Mouse (Mus musculus) midbrain, embryonic 12.5 days (tissue): Measurements from ENCODE around the gene Psmb1. TPM values are rescaled to one million over a fixed set of nuclear protein-coding genes. Genes with fewer than 3 reads are reported as not detected.
A peak's percentile ranks its signal among the peaks of the same experiment; 100 is the strongest.
"Not testable (repeated sequence)": the region's sequence is repeated elsewhere in the genome, so short reads cannot be mapped to it uniquely, and the experiment has no call there.

Experiments used
- ATAC-seq: fragments of 200-750 bp; cut with Nextera tagmentation; 2 replicates; pipeline ENCODE4 v1.8.0; 2017; ENCODE audit warnings: low read depth, moderate TSS enrichment, moderate library complexity; ENCODE audit not compliant: low FRiP score
- H3K27ac ChIP-seq: fragments of 300-500 bp; sonication (generic); replicated peaks from 2 replicates; pipeline ENCODE4 v1.5.1; 2016; ENCODE audit warnings: mild to moderate bottlenecking
- H3K27me3 ChIP-seq: fragments of 300-500 bp; sonication (generic); 2 replicates; pipeline ENCODE4 v1.6.1; 2016; ENCODE audit warnings: mild to moderate bottlenecking
- H3K36me3 ChIP-seq: fragments of 300-500 bp; sonication (generic); 2 replicates; pipeline ENCODE4 v1.6.1; 2016
- H3K4me1 ChIP-seq: fragments of 300-500 bp; sonication (generic); 2 replicates; pipeline ENCODE4 v1.6.1; 2016
- H3K4me2 ChIP-seq: fragments of 300-500 bp; sonication (generic); replicated peaks from 2 replicates; pipeline ENCODE4 v1.6.1; 2016; ENCODE audit warnings: mild to moderate bottlenecking, moderate library complexity
- H3K4me3 ChIP-seq: fragments of 300-500 bp; sonication (generic); 2 replicates; pipeline ENCODE4 v1.5.1; 2016; ENCODE audit warnings: mild to moderate bottlenecking
- H3K9ac ChIP-seq: fragments of 300-500 bp; sonication (generic); replicated peaks from 2 replicates; pipeline ENCODE4 v1.6.1; 2016; ENCODE audit warnings: mild to moderate bottlenecking, moderate library complexity
- H3K9me3 ChIP-seq: fragments of 300-500 bp; sonication (generic); 2 replicates; pipeline ENCODE4 v1.6.1; 2016; ENCODE audit warnings: mild to moderate bottlenecking
- WGBS: fragments of 180-500 bp; shearing (Covaris S2); methylation state at CpG from one replicate; pipeline ENCODE4 v1.1.7; 2016; 5-methylcytosine and 5-hydroxymethylcytosine counted together
- polyA plus RNA-seq: library from polyadenylated mRNA; unstranded; fragments of >200 nt; fragmentation: Nextera tagmentation; extraction: Ambion mirVana; gene quantifications from 2 replicates; pipeline ENCODE4 v1.2.1, GENCODE M21; 2016

Psmb1 gene
- polyA plus RNA-seq, 1 experiment from 2014 or later = 244 TPM

DNA sequence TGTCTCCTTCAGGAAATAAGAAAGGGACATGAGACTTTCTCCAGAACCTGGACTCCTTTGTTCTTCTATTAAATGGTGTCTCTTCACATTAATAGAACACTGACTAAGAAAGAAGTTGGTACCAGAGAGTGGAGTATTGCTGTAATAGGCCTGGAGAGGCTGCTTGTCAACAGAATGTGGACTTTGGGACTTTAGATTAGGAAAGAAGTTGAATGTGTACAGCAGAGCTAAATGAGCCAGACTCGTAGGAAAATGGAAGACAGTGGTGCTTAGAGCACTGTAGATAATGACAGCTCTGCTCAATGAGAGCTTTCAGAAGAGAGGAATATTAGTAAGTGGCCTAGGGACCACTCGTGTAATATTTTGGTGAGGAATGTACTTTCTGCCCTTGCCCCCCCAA lies 43.0 kb downstream of the Psmb1 start:
- H3K36me3 ChIP-seq = no peaks in the 10 kb centered on the region
- 91% methylated on average over 2 of the region's 2 CpGs for WGBS
- no peak overlapping the region for H3K4me2 ChIP-seq
- no peak overlapping the region for H3K27ac ChIP-seq
- H3K27me3 ChIP-seq = no peaks in the 10 kb centered on the region
- H3K9me3 ChIP-seq = no peaks in the 10 kb centered on the region
- no peaks in the 10 kb centered on the region for H3K4me1 ChIP-seq
- H3K4me3 ChIP-seq = no peak overlapping the region
- no peak for ATAC-seq
- H3K9ac ChIP-seq = no peak overlapping the region

DNA sequence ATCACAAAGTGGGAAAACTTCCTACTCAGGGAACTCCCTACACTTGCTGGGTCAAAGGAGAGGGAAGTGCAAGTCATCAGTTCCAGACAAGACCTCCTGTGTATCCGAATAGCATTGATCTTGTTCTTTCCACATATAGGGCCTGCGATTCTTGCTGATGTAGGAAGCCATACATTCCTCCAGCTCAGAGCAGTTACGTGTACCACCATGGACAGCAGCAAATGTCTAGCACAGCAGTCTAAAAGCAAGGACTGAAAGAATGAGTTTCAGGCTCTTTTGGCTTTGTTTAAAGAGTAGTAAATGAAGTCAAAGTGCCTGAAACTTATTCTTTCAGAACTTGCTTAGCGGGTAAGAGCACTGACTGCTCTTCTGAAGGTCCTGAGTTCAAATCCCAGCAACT lies 44.3 kb downstream of the Psmb1 start:
- no peaks in the 10 kb centered on the region for H3K36me3 ChIP-seq
- no peak for ATAC-seq
- no peak overlapping the region for H3K4me3 ChIP-seq
- WGBS = 83% methylated on average over 4 of the region's 4 CpGs
- H3K4me1 ChIP-seq = no peaks in the 10 kb centered on the region
- H3K9ac ChIP-seq = no peak overlapping the region
- H3K9me3 ChIP-seq = no peaks in the 10 kb centered on the region
- H3K27ac ChIP-seq = no peak overlapping the region
- H3K27me3 ChIP-seq = no peaks in the 10 kb centered on the region
- no peak overlapping the region for H3K4me2 ChIP-seq

DNA sequence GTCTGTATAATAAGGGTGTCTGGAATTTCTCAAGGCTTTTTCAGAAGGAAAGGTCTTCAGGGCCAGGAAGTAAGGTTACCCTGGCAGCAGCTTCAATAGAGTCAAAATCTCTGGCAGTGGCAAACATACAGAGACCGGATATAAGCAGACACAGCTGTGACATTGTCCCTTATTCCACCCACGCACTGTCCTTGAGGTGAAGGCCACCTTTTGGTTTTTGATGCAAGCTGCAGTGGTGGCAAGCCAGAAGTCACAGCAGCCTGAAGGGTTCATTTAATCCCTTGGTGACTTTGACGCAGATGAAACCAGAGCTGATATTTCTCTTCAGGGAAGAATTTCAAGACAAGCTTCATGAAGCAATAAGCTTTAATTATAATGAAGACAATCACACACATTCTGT lies 49.9 kb downstream of the Psmb1 start:
- Histone ChIP-seq H3K4me2 (no peak overlapping the region), H3K27me3 (no peaks in the 10 kb centered on the region), H3K4me3 (no peak overlapping the region), H3K9ac (no peak overlapping the region), H3K4me1 (peaks cover 9% of the 10 kb centered on the region; the same call in 1 of the 2 replicates), H3K27ac (no peak overlapping the region), H3K36me3 (no peaks in the 10 kb centered on the region), H3K9me3 (no peaks in the 10 kb centered on the region)
- ATAC-seq = no peak
- WGBS = 70% methylated on average over 3 of the region's 3 CpGs

DNA sequence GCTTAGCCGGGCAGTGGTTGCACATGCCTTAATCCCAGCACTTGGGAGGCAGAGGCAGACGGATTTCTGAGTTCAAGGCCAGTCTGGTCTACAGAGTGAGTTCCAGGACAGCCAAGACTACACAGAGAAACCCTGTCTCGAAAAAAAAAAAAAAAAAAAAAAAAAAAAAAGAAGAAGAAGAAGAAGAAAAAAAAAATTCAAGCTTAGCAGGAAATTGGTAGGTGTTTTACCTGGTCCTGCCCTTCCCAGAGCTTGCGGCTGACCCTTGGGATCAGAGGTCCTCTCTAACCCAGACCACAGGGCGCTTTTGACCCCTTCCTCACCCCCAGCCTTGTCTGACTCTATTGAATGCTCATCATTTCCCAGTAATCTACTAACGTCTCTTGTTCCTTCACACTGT lies 50.4 kb downstream of the Psmb1 start:
- H3K27me3 ChIP-seq, ATAC-seq, H3K9ac ChIP-seq, H3K36me3 ChIP-seq, H3K4me3 ChIP-seq, H3K4me2 ChIP-seq, H3K27ac ChIP-seq, H3K9me3 ChIP-seq: not testable (repeated sequence)
- WGBS = 79% methylated on average over 5 of the region's 6 CpGs
- H3K4me1 ChIP-seq = peaks cover 14% of the 10 kb centered on the region; the same call in 1 of the 2 replicates

DNA sequence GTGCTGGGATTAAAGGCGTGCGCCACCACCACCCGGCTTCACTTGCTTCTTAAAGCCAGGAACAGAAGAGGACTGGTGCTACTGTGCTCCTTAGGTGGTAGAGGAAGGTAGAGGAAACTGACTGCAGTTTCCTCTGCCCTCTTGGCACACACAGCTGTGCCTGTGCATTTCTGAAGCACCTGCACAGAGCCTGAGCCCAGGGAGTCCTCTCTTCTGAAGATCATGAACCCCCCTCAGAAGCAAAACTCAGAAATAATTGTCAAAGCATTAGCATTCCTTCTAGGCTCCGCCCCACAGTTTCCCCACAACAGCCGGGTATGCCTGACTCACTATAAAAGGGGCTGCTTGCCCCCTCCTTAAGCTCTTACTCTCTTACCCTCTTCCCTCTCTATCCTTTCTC lies 51.7 kb downstream of the Psmb1 start:
- Histone ChIP-seq H3K9me3 (no peaks in the 10 kb centered on the region), H3K4me3 (no peak overlapping the region), H3K9ac (no peak overlapping the region), H3K27me3 (no peaks in the 10 kb centered on the region), H3K36me3 (no peaks in the 10 kb centered on the region), H3K27ac (no peak overlapping the region), H3K4me1 (peaks cover 18% of the 10 kb centered on the region), H3K4me2 (no peak overlapping the region)
- 64% methylated on average over 5 of the region's 5 CpGs for WGBS
- ATAC-seq = no peak

DNA sequence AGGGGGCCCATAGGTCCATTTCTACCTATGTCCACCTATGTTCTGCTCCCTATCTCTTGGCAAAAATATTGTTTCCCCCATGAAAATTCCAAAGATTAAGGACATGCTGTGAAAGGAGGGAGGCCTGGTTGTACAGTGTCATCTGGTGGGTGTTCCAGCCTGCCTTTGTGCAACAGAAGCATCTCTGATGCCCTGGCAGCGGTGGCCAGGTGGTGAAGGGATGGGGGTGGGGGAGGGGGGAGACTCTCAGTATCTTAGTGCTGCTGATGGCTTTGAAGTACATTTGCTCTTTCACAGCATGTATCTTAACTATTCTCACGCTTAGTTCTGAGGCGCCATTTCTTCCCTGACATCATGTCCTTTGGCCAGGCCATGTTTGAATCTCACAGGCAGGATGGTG lies 54.1 kb downstream of the Psmb1 start:
- no peak overlapping the region for H3K27ac ChIP-seq
- no peak for ATAC-seq
- H3K27me3 ChIP-seq = no peaks in the 10 kb centered on the region
- no peak overlapping the region for H3K4me3 ChIP-seq
- H3K9me3 ChIP-seq = no peaks in the 10 kb centered on the region
- H3K4me2 ChIP-seq = no peak overlapping the region
- no peak overlapping the region for H3K9ac ChIP-seq
- H3K4me1 ChIP-seq = peaks cover 32% of the 10 kb centered on the region
- WGBS = 89% methylated on average over 3 of the region's 3 CpGs
- H3K36me3 ChIP-seq = no peaks in the 10 kb centered on the region

DNA sequence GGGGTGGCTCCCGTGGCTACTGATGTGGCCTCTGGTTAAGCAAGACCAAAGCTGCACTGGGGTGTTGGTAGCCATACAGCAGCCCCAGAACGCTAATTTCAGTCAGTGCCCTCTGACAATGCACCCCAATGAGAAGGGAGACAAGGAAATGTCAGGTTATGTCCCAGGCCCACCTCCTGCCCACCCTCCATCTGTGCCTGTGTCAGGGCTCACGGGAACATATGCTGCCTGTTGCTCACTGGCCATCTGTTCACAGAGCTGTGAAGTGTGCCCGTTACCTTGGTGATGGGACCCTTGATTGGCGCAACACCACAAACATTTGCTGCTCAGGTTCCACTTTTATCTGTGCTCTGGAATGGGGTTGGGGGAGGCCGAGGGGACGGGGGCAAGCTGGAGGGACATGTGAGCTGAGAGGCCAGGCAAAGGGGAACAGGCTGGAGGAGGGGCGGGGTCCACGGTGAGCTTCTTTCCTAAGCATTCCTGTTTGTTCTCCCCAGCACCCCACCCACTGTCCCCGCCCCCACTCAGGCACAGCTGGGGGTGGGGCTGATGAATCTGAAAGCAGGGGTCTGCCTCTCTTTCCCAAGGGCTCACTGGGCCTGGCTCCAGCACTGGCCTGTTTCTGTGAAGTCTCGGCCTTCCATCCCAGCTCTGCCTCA lies 59.0 kb downstream of the Psmb1 start:
- H3K4me3 ChIP-seq = 0 out of 2 replicates have a peak overlapping the region, but pooled peaks have one; percentile 3
- ATAC-seq = peak; percentile 94
- H3K4me2 ChIP-seq = peak overlapping the region; percentile 33
- no peaks in the 10 kb centered on the region for H3K9me3 ChIP-seq
- H3K27me3 ChIP-seq = no peaks in the 10 kb centered on the region
- H3K27ac ChIP-seq = peak overlapping the region; percentile 66
- no peak overlapping the region for H3K9ac ChIP-seq
- no peaks in the 10 kb centered on the region for H3K36me3 ChIP-seq
- 5% methylated on average over 11 of the region's 11 CpGs for WGBS
- peaks cover 39% of the 10 kb centered on the region for H3K4me1 ChIP-seq

DNA sequence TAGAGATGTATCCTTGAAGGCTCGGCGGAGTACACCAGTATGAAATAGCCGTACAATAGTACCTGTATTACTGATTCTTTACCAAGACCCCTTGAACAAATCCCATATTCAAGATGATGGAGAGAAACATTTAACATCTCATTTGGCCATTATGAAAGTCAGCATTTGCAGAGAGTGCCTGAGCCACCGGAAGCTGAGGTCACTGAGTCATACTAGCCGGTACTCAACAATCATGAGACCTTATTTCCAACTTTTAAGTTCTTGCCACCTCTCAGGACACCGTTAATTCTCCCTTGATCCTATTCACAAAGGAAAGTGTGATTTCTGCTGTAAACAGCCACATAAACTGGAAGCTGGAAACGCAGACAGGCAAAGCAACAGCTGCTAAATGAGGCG lies 59.5 kb downstream of the Psmb1 start:
- ATAC-seq = no peak
- Histone ChIP-seq H3K4me1 (peaks cover 36% of the 10 kb centered on the region), H3K4me2 (no peak overlapping the region), H3K36me3 (no peaks in the 10 kb centered on the region), H3K27ac (peak overlapping the region; percentile 66), H3K9ac (no peak overlapping the region), H3K9me3 (no peaks in the 10 kb centered on the region), H3K4me3 (no peak overlapping the region), H3K27me3 (no peaks in the 10 kb centered on the region)
- WGBS = 68% methylated on average over 8 of the region's 8 CpGs

DNA sequence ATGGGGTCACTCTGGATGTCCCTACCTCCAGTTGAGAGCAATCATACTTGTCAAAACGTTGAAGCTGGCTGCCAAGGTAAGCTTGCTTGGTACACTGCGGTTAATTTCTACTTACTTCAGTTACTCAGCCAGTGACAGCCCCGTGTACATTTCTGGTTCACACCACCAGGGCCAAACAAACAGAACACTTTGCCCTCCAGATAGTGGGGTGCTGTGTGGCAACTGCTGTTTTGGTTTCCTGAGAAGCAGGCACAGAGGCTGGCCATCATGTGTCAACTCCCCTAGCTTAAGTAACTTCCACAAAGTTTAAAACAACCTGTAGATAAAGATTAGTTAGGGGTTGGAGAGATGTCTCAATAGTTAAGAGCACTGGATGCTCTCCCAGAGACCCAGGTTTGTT lies 64.8 kb downstream of the Psmb1 start:
- H3K27ac ChIP-seq = no peak overlapping the region
- H3K4me3 ChIP-seq = no peak overlapping the region
- ATAC-seq = no peak
- H3K36me3 ChIP-seq = peaks cover 30% of the 10 kb centered on the region
- WGBS = 85% methylated on average over 3 of the region's 3 CpGs
- H3K27me3 ChIP-seq = no peaks in the 10 kb centered on the region
- 0 out of 2 replicates have a peak, but pooled peaks cover under 1% of the 10 kb centered on the region for H3K4me1 ChIP-seq
- H3K4me2 ChIP-seq = no peak overlapping the region
- H3K9me3 ChIP-seq = no peaks in the 10 kb centered on the region
- H3K9ac ChIP-seq = no peak overlapping the region

DNA sequence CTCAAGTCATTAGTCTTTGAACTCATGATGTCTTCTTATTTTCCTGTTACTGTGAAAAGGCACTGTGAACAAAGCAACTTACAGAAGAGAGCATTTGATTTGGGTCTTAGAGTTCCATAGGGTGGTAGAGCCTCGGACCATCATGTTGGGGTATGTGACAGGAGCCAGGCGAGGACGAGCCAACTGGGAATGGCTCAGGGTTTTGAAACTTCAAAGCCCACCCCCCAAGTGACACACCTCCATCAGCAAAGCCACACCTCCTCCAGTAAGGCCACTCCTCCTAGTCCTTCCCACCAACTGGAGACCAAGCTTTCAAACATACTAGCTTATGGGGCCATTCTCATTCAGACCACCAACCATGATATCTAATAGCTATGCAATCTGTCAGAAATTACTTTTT lies 67.5 kb downstream of the Psmb1 start:
- Histone ChIP-seq H3K4me1 (no peaks in the 10 kb centered on the region), H3K36me3 (peaks cover 52% of the 10 kb centered on the region), H3K9ac (no peak overlapping the region), H3K4me2 (no peak overlapping the region), H3K9me3 (no peaks in the 10 kb centered on the region), H3K4me3 (no peak overlapping the region), H3K27me3 (no peaks in the 10 kb centered on the region), H3K27ac (no peak overlapping the region)
- no peak for ATAC-seq
- 87% methylated on average over 3 of the region's 3 CpGs for WGBS

DNA sequence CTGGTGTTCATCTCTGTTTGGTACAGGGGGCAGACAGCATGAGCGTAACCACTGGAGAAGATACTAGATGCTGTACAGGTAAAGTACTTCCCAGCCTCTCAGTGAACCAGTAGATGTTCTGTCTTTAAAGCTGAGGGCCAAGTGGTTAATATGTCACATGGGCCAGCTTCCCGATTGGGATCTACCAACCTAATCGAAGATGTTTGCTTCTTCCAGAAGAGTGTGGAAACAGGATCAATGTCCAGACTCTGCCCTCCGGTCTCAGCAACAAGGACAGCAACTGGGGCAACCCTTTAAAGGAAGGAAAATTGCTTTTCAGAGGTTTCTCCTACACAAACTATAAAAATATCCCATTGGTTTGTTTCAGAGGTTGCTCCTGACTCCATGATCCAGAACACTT lies 68.0 kb downstream of the Psmb1 start:
- Histone ChIP-seq H3K9ac (no peak overlapping the region), H3K9me3 (no peaks in the 10 kb centered on the region), H3K27ac (no peak overlapping the region), H3K27me3 (no peaks in the 10 kb centered on the region), H3K4me2 (no peak overlapping the region), H3K4me1 (no peaks in the 10 kb centered on the region), H3K4me3 (no peak overlapping the region), H3K36me3 (peaks cover 57% of the 10 kb centered on the region)
- 92% methylated on average over 4 of the region's 4 CpGs for WGBS
- no peak for ATAC-seq

DNA sequence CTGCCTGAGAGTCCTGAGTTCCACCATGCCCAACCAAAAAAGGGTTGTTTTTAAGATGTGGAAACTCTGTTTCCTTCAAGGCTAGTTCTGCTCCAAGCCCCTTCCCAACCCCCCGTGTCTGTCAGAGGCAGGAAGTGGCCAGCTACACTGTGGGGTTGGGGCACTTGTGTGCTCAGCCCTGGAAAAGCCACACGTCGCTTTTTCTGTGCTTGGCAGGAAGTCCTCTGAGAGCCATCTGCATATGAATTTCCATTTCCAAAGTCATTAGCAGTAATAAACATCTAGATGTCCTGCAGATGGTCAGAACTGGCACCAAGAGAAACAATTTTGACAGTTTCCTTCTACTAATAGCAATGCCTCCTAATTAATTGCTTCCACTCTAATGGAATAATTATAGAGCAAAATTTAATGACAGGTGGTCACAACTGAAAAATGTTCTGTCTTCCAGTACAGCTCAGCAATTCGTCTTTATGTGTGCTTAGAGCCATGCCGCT lies 68.5 kb downstream of the Psmb1 start:
- Histone ChIP-seq H3K9ac (no peak overlapping the region), H3K27me3 (no peaks in the 10 kb centered on the region), H3K4me3 (no peak overlapping the region), H3K4me2 (no peak overlapping the region), H3K4me1 (no peaks in the 10 kb centered on the region), H3K27ac (no peak overlapping the region), H3K36me3 (peaks cover 59% of the 10 kb centered on the region), H3K9me3 (no peaks in the 10 kb centered on the region)
- no peak for ATAC-seq
- WGBS = 85% methylated on average over 5 of the region's 5 CpGs

DNA sequence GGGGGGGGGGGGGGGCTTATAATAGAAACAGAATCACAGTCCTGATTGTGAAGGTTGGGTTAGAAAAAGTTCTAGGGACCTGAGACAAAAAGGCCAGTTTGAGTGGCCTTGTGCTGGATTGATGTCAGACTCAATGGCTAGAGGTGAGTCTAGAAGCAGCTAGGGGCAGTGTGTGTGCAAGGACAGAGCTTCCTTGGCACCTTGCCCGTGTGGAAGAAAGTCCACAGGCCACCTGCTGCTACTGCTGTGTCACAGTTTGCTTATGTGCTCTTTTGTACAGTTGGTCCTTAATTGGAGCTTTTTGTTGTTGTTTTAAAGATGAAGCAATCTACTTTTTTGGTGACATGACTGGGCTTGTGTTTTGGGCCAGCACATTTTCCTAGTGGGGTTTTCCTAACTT lies 69.6 kb downstream of the Psmb1 start:
- H3K4me2 ChIP-seq = no peak overlapping the region
- H3K9ac ChIP-seq = no peak overlapping the region
- H3K27ac ChIP-seq = no peak overlapping the region
- ATAC-seq = no peak
- H3K4me3 ChIP-seq = no peak overlapping the region
- WGBS = 73% methylated on average over 1 of the region's 1 CpGs
- H3K9me3 ChIP-seq = no peaks in the 10 kb centered on the region
- H3K27me3 ChIP-seq = no peaks in the 10 kb centered on the region
- no peaks in the 10 kb centered on the region for H3K4me1 ChIP-seq
- peaks cover 71% of the 10 kb centered on the region for H3K36me3 ChIP-seq
